Mouse (Mus musculus) limb, embryonic 14.5 days (tissue): ENCODE results near the gene Olfr169. TPM values are rescaled to one million over a fixed set of nuclear protein-coding genes. Genes with fewer than 3 reads are reported as not detected.
"Not testable (repeated sequence)": the region's sequence is repeated elsewhere in the genome, so short reads cannot be mapped to it uniquely, and the experiment has no call there.

Source experiments
- ATAC-seq: fragments of 200-750 bp; cut with Nextera tagmentation; 2 replicates; pipeline ENCODE4 v1.8.0; 2017; ENCODE audit warnings: low read depth, moderate number of reproducible peaks, moderate TSS enrichment; ENCODE audit not compliant: low FRiP score
- DNase-seq: peaks from one replicate; pipeline ENCODE4 v3.0.0-alpha.2; 2015; ENCODE audit warnings: low spot score
- H3K27ac ChIP-seq: fragments of 300-500 bp; sonication (generic); replicated peaks from 2 replicates; pipeline ENCODE4 v1.5.1; 2014; ENCODE audit warnings: low read depth, mild to moderate bottlenecking, low read length, moderate library complexity, mixed read lengths
- H3K27me3 ChIP-seq: fragments of 300-500 bp; sonication (generic); 2 replicates; pipeline ENCODE4 v1.6.1; 2014; ENCODE audit warnings: low read length, mixed read lengths; ENCODE audit not compliant: control insufficient read depth, insufficient read depth
- H3K36me3 ChIP-seq: fragments of 300-500 bp; sonication (generic); 2 replicates; pipeline ENCODE4 v1.6.1; 2014; ENCODE audit warnings: mild to moderate bottlenecking, low read length, moderate library complexity, mixed read lengths; ENCODE audit not compliant: control insufficient read depth, insufficient read depth
- H3K4me1 ChIP-seq: fragments of 300-500 bp; sonication (generic); 2 replicates; pipeline ENCODE4 v1.6.1; 2014; ENCODE audit warnings: antibody characterized with exemption, low read length, mixed read lengths; ENCODE audit not compliant: control insufficient read depth, insufficient read depth
- H3K4me2 ChIP-seq: fragments of 300-500 bp; sonication (generic); replicated peaks from 2 replicates; pipeline ENCODE4 v1.6.1; 2014; ENCODE audit warnings: low read depth, mild to moderate bottlenecking, low read length, moderate library complexity; ENCODE audit not compliant: severe bottlenecking
- H3K4me3 ChIP-seq: fragments of 300-500 bp; sonication (generic); replicated peaks from 2 replicates; pipeline ENCODE4 v1.5.1; 2014; ENCODE audit warnings: low read length
- H3K9ac ChIP-seq: fragments of 300-500 bp; sonication (generic); 2 replicates; pipeline ENCODE4 v1.6.1; 2014; ENCODE audit warnings: mild to moderate bottlenecking, low read depth, low read length, moderate library complexity; ENCODE audit not compliant: severe bottlenecking
- H3K9me3 ChIP-seq: fragments of 300-500 bp; sonication (generic); 2 replicates; pipeline ENCODE4 v1.6.1; 2016; ENCODE audit warnings: low read length; ENCODE audit not compliant: control insufficient read depth
- POLR2A ChIP-seq: fragments of 200-500 bp; IDR thresholded peaks from 2 replicates; pipeline ENCODE4 v1.8.0; 2012; ENCODE audit warnings: inconsistent platforms, mild to moderate bottlenecking, moderate library complexity, borderline replicate concordance; ENCODE audit not compliant: insufficient read depth, insufficient read length; ENCODE audit errors: extremely low read depth
- WGBS: fragments of 180-500 bp; shearing (Covaris S2); extraction: QIAGEN DNeasy Blood & Tissue Kit; methylation state at CpG from one replicate; pipeline ENCODE4 v1.1.7; 2014; 5-methylcytosine and 5-hydroxymethylcytosine counted together
- polyA plus RNA-seq, 2 experiments: library from polyadenylated mRNA; depleted of rRNA in 1 of 2; stranded (reverse) in 1 of 2; unstranded in 1 of 2; fragments of >200 nt; fragmentation: Nextera tagmentation in 1 of 2; extraction: Ambion mirVana in 1 of 2; gene quantifications; 2 replicates each; pipeline versions ENCODE4 v1.2.1 to v1.2.3; 2012 to 2014

Gene Olfr169
- polyA plus RNA-seq (2012; rRNA removed) (not detected in 2 replicates), polyA plus RNA-seq (2014; fragmentation: Nextera tagmentation; extraction: Ambion mirVana) (not detected in 2 replicates)

- DNase-seq, ATAC-seq: not testable (repeated sequence)
These were observed at the start of gene Olfr169 for GRCm38 (mm10) chr16:19571709-19572108. TSS of gene Olfr169 (minus strand) at chr16:19571809.

GRCm38 (mm10) chr16:19611782-19612181 lies 40.2 kb upstream of the Olfr169 start, which contains the start of gene Olfr170:
TSS of gene Olfr170 (minus strand) at chr16:19611882.
- not testable (repeated sequence) for DNase-seq, H3K36me3 ChIP-seq, H3K4me1 ChIP-seq, H3K9ac ChIP-seq, H3K4me2 ChIP-seq, H3K27ac ChIP-seq, H3K9me3 ChIP-seq, H3K4me3 ChIP-seq, ATAC-seq, H3K27me3 ChIP-seq
- 82% methylated on average over 2 of the region's 2 CpGs for WGBS

More at GRCm38 (mm10) chr16:19571709-19572108, at the start of gene Olfr169:
- not testable (repeated sequence) for H3K4me1 ChIP-seq, H3K9me3 ChIP-seq, H3K4me3 ChIP-seq, H3K27ac ChIP-seq, H3K27me3 ChIP-seq, H3K9ac ChIP-seq, H3K36me3 ChIP-seq, H3K4me2 ChIP-seq
- 79% methylated on average over 2 of the region's 2 CpGs for WGBS

GRCm38 (mm10) chr16:19603166-19603565 lies 31.6 kb upstream of the Olfr169 start:
- no peak overlapping the region for H3K4me3 ChIP-seq
- H3K9ac ChIP-seq: no peak overlapping the region
- no peak overlapping the region for H3K27ac ChIP-seq
- 59% methylated on average over 2 of the region's 2 CpGs for WGBS
- H3K4me1 ChIP-seq: no peaks in the 10 kb centered on the region
- H3K27me3 ChIP-seq: no peaks in the 10 kb centered on the region
- TF ChIP-seq POLR2A: no peak
- ATAC-seq (no peak), DNase-seq (no peak)
- H3K36me3 ChIP-seq: no peaks in the 10 kb centered on the region
- H3K9me3 ChIP-seq: 0 out of 2 replicates have a peak, but pooled peaks cover 3% of the 10 kb centered on the region
- no peak overlapping the region for H3K4me2 ChIP-seq

- DNase-seq, H3K27me3 ChIP-seq, ATAC-seq, H3K36me3 ChIP-seq, H3K9ac ChIP-seq, H3K4me3 ChIP-seq, H3K4me2 ChIP-seq, H3K27ac ChIP-seq, H3K4me1 ChIP-seq, H3K9me3 ChIP-seq: not testable (repeated sequence)
- WGBS: 80% methylated on average over 7 of the region's 7 CpGs
These were observed 18.2 kb downstream of the Olfr169 start for GRCm38 (mm10) chr16:19553429-19553828.

- ATAC-seq, H3K9ac ChIP-seq, H3K4me3 ChIP-seq, H3K27ac ChIP-seq, H3K27me3 ChIP-seq, H3K4me1 ChIP-seq, H3K4me2 ChIP-seq, H3K36me3 ChIP-seq, DNase-seq, H3K9me3 ChIP-seq: not testable (repeated sequence)
- WGBS: 78% methylated on average over 3 of the region's 3 CpGs
These were observed 19.4 kb downstream of the Olfr169 start for GRCm38 (mm10) chr16:19552246-19552645.

GRCm38 (mm10) chr16:19535455-19535854 lies 36.2 kb downstream of the Olfr169 start, which contains the start of gene Olfr168:
TSS of gene Olfr168 (minus strand) at chr16:19535555.
- H3K4me3 ChIP-seq: no peak within 1 kb of the TSS
- no peak within 1 kb of the TSS for H3K27ac ChIP-seq
- no peaks in the 10 kb centered on the region for H3K36me3 ChIP-seq
- no peaks in the 10 kb centered on the region for H3K9me3 ChIP-seq
- H3K4me2 ChIP-seq: no peak within 1 kb of the TSS
- DNase-seq (no peak), ATAC-seq (no peak)
- no peak within 1 kb of the TSS for H3K9ac ChIP-seq
- no peaks in the 10 kb centered on the region for H3K4me1 ChIP-seq
- no peak for TF ChIP-seq POLR2A
- H3K27me3 ChIP-seq: no peaks in the 10 kb centered on the region
